Mouse (Mus musculus) liver, embryonic 11.5 days (tissue): ENCODE results near the gene Pdgfb. TPM values are rescaled to one million over a fixed set of nuclear protein-coding genes. Genes with fewer than 3 reads are reported as not detected.

Experiments
- microRNA-seq: library from miRNA; unstranded; fragments of <30 nt; microRNA quantifications from one replicate; pipeline ENCODE4, GENCODE M21; 2017; ENCODE audit warnings: borderline number of aligned reads
- polyA plus RNA-seq: library from polyadenylated mRNA; unstranded; fragments of >200 nt; fragmentation: Nextera tagmentation; extraction: Ambion mirVana; gene quantifications from 2 replicates; pipeline ENCODE4 v1.2.1, GENCODE M21; 2014

Gene Pdgfb
- polyA plus RNA-seq, 1 experiment from 2014 or later, result 2.7 TPM

Small RNA genes lying within 50 kb of the gene (microRNA-seq; reads per million reads assigned to microRNA genes)
- 1.8 reads per million for gene Mir7213

Other genes with a start within 250 kb of the Pdgfb start
- gene Dnal4, start 237.1 kb downstream of the Pdgfb start, polyA plus RNA-seq, result 25.0 and 28.6 TPM in 2 replicates
- 0.27 and 0.43 TPM in 2 replicates for gene Nptxr, start 210.2 kb downstream of the Pdgfb start, polyA plus RNA-seq
- gene Npcd, start 180.7 kb downstream of the Pdgfb start, polyA plus RNA-seq, result not detected in 2 replicates
- 16.3 and 16.8 TPM in 2 replicates for gene Cbx6, start 180.3 kb downstream of the Pdgfb start, polyA plus RNA-seq
- gene Apobec3, start 123.3 kb downstream of the Pdgfb start, polyA plus RNA-seq, result 72.8 and 76.7 TPM in 2 replicates
- 2.5 TPM in 2 replicates for gene Cbx7, start 43.9 kb downstream of the Pdgfb start, polyA plus RNA-seq
- gene Syngr1, start 76.4 kb upstream of the Pdgfb start, polyA plus RNA-seq, result 32.2 and 38.6 TPM in 2 replicates
- 1,449 and 1,469 TPM in 2 replicates for gene Rpl3, start 76.9 kb upstream of the Pdgfb start, polyA plus RNA-seq
- 25.9 and 28.7 TPM in 2 replicates for gene Tab1, start 118.2 kb upstream of the Pdgfb start, polyA plus RNA-seq
- gene Mgat3, start 158.7 kb upstream of the Pdgfb start, polyA plus RNA-seq, result 2.5 and 2.7 TPM in 2 replicates
- gene Mief1, start 219.0 kb upstream of the Pdgfb start, polyA plus RNA-seq, result 35.8 and 44.9 TPM in 2 replicates
- gene AC140267.1, start 220.9 kb upstream of the Pdgfb start, polyA plus RNA-seq, result not detected in 2 replicates
- gene Atf4, start 240.2 kb upstream of the Pdgfb start, polyA plus RNA-seq, result 186 and 188 TPM in 2 replicates
- 75.4 and 80.8 TPM in 2 replicates for gene Rps19bp1, start 249.3 kb upstream of the Pdgfb start, polyA plus RNA-seq